Mouse (Mus musculus): ENCODE results near the gene Rag2.

DNA sequence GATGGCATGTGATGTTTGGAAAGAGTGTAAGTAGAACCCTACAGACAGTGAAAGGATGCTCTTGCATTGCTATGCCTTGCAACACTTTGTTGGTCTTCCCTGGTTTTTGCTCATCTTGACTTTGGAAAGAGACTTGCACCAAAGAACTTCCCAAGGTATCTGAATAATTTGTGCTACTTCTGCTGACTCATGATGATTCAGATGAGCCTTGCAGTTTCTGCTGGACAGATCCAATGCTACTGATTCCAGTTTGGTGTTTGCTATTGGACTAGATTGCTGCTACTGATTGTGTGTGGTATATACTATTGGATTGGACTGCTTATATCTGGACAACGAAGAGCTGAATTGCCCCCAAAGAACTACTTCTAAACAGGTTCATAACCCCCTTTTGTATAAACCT, 21.4 kb upstream of the Rag2 start:
- no peak for TF ChIP-seq CTCF (IDR thresholded peaks at IDR 0.05)
- no peak for TF ChIP-seq EP300 (IDR thresholded peaks at IDR 0.05)
